Mouse (Mus musculus): ENCODE measurements around the gene Igf1r. TPM values are rescaled to one million over a fixed set of nuclear protein-coding genes. Genes with fewer than 3 reads are reported as not detected.
A peak's percentile ranks its signal among the peaks of the same experiment; 100 is the strongest.

Gene Igf1r
- polyA plus RNA-seq, 1 experiment: 16.9 TPM

DNA sequence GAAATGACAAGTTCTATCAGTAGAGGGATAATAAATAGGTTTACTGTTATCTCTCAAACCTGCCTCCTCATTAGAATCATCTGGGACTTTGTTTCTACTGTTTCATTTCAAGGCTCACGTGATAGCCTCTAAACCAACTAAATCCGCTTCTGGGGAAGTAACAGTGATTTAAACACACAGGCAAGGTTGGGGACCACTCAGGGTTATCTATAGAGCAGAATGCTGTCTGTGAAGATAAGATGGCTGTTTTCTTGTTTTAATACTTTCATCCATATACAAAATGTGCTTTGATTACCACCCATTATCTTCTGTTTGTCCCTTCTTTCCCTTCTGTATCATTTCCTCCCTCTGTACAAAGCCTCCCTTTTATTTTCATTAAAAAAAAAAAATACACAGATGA is 172.7 kb downstream of the Igf1r start:
- 77% methylated on average over 2 of the region's 2 CpGs for WGBS
- Histone ChIP-seq H3K4me3 (replicated peaks; ENCODE audit: extremely low read depth, low read depth, low read length) (no peak overlapping the region), H3K4me1 (ENCODE audit: control insufficient read depth, insufficient read depth, low read length) (peaks cover 11% of the 10 kb centered on the region; the same call in 1 of the 2 replicates)
- TF ChIP-seq POLR2A (IDR thresholded peaks at IDR 0.05; ENCODE audit: borderline replicate concordance, extremely low read depth, low read depth, low read length) (no peak), CTCF (IDR thresholded peaks at IDR 0.05; ENCODE audit: insufficient read depth, low read length) (no peak)
- no peak for DNase-seq

DNA sequence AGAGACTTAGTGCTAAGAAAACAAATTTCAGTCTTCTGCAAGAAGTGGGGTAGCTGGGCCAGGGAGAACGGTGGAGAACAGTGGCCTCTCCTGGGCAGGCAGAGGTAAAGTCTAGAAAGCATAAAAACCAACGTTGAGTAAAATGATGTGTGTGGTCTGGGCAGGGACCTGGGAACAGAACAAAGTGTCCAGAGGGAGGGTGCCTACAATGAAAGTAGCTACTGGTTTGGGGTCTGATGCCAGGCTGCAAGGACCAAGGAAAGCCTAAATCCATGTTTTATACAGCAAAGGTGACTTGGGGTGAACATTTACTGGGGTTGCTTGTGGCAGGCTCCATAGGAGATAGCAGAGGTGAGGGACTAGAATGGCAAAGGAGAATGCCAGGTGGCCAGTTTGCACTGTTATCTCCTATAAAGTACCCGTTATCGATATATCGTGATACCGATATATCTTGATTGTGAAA is 175.2 kb downstream of the Igf1r start:
- TF ChIP-seq CTCF (IDR thresholded peaks at IDR 0.05; ENCODE audit: insufficient read depth, low read length) (peak; percentile 78), POLR2A (IDR thresholded peaks at IDR 0.05; ENCODE audit: borderline replicate concordance, extremely low read depth, low read depth, low read length) (no peak)
- 22% methylated on average over 6 of the region's 6 CpGs for WGBS
- DNase-seq: peak; percentile 46
- peaks cover 23% of the 10 kb centered on the region for H3K4me1 ChIP-seq (ENCODE audit: control insufficient read depth, insufficient read depth, low read length)
- H3K4me3 ChIP-seq (replicated peaks; ENCODE audit: extremely low read depth, low read depth, low read length): no peak overlapping the region

DNA sequence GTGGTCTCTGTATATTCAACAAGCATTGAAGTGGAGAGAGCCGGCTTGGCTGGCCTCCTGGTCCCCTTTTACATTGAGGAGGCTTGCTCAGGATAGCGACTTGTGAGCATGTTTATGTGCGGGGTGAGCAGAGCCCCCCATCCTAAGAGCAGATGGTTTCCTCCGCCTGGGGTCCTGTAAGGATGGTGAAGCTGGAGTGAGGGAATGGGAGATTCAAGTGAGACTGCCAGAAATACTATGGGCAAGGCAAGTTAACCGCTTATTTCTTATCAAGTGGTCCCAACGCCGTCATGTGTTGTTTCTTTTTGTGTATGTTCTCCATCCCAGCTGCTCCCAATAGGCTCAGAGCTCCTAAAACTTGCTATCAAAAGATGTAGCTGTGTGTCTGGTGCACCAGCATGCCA is 175.6 kb downstream of the Igf1r start:
- DNase-seq: no peak
- no peak for TF ChIP-seq CTCF (IDR thresholded peaks at IDR 0.05; ENCODE audit: insufficient read depth, low read length)
- no peak for TF ChIP-seq POLR2A (IDR thresholded peaks at IDR 0.05; ENCODE audit: borderline replicate concordance, extremely low read depth, low read depth, low read length)
- 24% methylated on average over 7 of the region's 7 CpGs for WGBS
- Histone ChIP-seq H3K4me1 (ENCODE audit: control insufficient read depth, insufficient read depth, low read length) (peaks cover 23% of the 10 kb centered on the region), H3K4me3 (replicated peaks; ENCODE audit: extremely low read depth, low read depth, low read length) (no peak overlapping the region)

DNA sequence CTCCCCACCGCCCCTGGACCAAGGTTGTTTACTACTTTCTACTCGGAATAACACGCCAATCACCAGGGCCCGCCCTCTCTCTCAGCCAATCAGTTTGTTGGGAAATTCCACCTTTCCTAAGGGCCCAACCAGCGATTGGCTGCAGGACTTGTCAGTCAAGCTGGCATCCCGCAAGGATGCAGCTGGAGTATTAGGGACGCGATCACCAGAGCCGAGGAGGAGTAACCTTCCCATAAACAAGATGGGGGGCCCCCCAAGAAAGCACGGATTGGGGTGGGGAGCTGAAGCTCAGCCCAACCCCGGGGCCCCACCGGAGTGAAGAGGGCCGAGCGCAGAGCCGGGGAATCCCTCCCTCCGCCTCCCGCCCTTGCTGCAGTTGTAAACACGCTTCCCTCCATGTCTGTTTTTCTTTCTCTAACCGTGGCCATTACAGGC is 176.5 kb downstream of the Igf1r start:
- peak; percentile 70; the same call in 1 of the 2 replicates for TF ChIP-seq POLR2A (IDR thresholded peaks at IDR 0.05; ENCODE audit: borderline replicate concordance, extremely low read depth, low read depth, low read length)
- no peak for TF ChIP-seq CTCF (IDR thresholded peaks at IDR 0.05; ENCODE audit: insufficient read depth, low read length)
- peaks cover 23% of the 10 kb centered on the region for H3K4me1 ChIP-seq (ENCODE audit: control insufficient read depth, insufficient read depth, low read length)
- H3K4me3 ChIP-seq (replicated peaks; ENCODE audit: extremely low read depth, low read depth, low read length): peak overlapping the region; percentile 89
- peak; percentile 98 for DNase-seq
- WGBS: under 1% methylated on average over 19 of the region's 19 CpGs

DNA sequence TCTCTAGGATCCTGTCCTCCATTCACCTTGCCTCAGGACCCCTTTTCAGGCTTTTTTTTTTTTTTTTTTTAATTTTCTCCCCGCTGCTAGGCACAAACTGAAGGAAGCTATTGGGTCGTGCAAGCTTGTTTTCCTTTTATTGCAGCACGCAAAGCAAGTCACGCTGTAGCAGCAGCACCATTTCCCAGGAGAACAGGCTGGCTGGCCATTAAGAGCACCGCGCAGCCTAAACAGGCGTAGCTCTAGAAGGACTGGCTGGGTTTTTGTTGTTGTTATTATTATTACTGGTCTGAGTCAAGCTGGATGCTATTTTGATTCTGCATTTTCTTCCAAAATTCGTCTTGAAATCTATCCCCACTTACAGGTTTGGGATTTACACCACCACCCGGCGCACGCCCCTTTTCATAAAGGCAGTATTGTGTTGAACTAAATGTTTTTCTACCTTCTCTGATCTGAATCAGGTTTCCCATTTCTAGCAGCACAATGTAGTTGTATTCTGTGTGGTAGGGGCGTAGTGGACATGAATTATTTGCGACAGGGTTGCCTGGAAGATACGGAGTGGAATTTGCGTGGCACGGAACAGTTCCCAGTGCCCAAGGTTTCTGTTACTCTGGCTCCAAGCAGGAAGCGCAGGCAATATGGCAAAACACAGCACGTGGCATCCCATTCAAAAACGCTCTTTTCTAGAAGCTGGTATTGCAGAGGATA is 177.1 kb downstream of the Igf1r start:
- peaks cover 23% of the 10 kb centered on the region for H3K4me1 ChIP-seq (ENCODE audit: control insufficient read depth, insufficient read depth, low read length)
- H3K4me3 ChIP-seq (replicated peaks; ENCODE audit: extremely low read depth, low read depth, low read length): peak overlapping the region; percentile 89
- DNase-seq: peak; percentile 87
- WGBS: under 1% methylated on average over 19 of the region's 19 CpGs
- 0 out of 2 replicates have a peak, but pooled peaks have one; percentile 6 for TF ChIP-seq CTCF (IDR thresholded peaks at IDR 0.05; ENCODE audit: insufficient read depth, low read length)
- peak; percentile 39; the same call in 1 of the 2 replicates for TF ChIP-seq POLR2A (IDR thresholded peaks at IDR 0.05; ENCODE audit: borderline replicate concordance, extremely low read depth, low read depth, low read length)

DNA sequence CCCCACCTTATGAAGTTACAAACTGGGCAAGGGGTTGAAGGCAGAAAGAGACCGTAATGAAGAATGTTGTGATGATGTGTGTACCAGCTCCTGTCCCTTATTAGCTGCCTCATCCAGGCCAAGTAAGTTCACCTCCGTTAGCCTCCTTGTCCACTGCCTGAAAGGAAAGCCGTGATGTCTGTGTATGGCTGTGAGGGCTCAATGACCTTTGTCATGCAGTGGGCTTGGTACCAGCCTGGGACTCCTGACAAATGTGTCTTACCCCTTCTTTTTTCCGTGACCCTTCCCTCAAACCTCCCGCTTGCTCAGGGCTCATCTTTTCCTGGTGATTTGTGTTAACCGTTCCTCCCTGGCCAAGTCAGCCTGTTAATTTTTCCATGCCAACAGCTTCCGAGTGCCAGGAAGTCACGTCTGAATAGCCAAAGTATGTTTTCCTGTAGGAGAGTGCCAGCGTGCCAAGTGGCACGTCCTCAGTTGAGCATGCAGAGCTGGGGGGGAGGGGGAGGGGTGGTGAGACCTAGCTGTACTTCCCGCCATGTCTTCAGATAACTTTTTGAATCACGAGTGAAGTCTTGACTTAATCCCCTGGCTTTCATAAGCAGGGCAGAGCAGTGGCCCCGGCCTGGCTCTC is 178.4 kb downstream of the Igf1r start:
- H3K4me1 ChIP-seq (ENCODE audit: control insufficient read depth, insufficient read depth, low read length): peaks cover 23% of the 10 kb centered on the region
- TF ChIP-seq POLR2A (IDR thresholded peaks at IDR 0.05; ENCODE audit: borderline replicate concordance, extremely low read depth, low read depth, low read length): no peak
- no peak for TF ChIP-seq CTCF (IDR thresholded peaks at IDR 0.05; ENCODE audit: insufficient read depth, low read length)
- DNase-seq: no peak
- WGBS: 24% methylated on average over 13 of the region's 13 CpGs
- H3K4me3 ChIP-seq (replicated peaks; ENCODE audit: extremely low read depth, low read depth, low read length): no peak overlapping the region

DNA sequence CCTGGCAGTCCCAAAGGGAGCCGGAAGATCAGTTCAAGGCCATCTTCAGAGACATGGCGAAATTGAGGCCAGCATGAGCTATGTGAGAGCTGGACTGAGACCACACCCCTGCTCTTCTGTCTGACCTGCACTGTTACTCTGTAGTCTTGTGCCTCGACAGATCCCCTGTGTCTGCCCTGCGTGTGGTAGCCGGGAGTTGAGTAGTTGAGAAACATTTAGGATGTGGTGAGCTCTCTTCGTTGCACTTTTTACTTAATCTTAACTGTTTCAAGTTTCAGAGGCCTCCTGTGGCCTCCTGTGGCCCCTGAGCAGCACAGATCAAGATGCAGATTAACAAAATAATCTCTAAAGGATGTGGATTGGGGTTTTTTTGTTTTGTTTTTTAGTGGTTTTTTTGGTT is 181.1 kb downstream of the Igf1r start:
- 73% methylated on average over 6 of the region's 6 CpGs for WGBS
- no peak overlapping the region for H3K4me3 ChIP-seq (replicated peaks; ENCODE audit: extremely low read depth, low read depth, low read length)
- no peak for DNase-seq
- peaks cover 16% of the 10 kb centered on the region for H3K4me1 ChIP-seq (ENCODE audit: control insufficient read depth, insufficient read depth, low read length)
- TF ChIP-seq POLR2A (IDR thresholded peaks at IDR 0.05; ENCODE audit: borderline replicate concordance, extremely low read depth, low read depth, low read length): no peak
- TF ChIP-seq CTCF (IDR thresholded peaks at IDR 0.05; ENCODE audit: insufficient read depth, low read length): no peak

DNA sequence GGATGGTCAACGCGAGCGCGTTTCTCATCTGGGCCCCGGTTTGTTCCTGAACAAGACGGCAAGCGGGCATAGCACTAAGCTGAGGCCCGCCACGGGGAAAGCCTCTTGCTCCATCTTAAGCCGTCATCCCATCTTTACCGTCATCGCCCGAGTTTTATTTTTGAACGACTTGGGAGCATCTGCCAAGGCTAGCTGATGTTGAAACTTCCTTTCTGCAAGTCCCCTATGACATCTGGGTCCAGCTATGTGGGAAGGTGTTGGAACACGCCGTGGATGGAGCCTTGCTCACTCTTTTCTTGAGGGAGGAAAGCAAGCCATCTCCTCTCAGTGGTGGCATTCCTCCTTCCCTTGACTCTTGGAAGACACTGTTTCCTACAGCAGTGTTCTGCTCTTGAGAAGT is 182.3 kb downstream of the Igf1r start:
- Histone ChIP-seq H3K4me3 (replicated peaks; ENCODE audit: extremely low read depth, low read depth, low read length) (no peak overlapping the region), H3K4me1 (ENCODE audit: control insufficient read depth, insufficient read depth, low read length) (peaks cover 16% of the 10 kb centered on the region)
- DNase-seq: no peak
- no peak for TF ChIP-seq POLR2A (IDR thresholded peaks at IDR 0.05; ENCODE audit: borderline replicate concordance, extremely low read depth, low read depth, low read length)
- no peak for TF ChIP-seq CTCF (IDR thresholded peaks at IDR 0.05; ENCODE audit: insufficient read depth, low read length)
- WGBS: 71% methylated on average over 16 of the region's 16 CpGs

DNA sequence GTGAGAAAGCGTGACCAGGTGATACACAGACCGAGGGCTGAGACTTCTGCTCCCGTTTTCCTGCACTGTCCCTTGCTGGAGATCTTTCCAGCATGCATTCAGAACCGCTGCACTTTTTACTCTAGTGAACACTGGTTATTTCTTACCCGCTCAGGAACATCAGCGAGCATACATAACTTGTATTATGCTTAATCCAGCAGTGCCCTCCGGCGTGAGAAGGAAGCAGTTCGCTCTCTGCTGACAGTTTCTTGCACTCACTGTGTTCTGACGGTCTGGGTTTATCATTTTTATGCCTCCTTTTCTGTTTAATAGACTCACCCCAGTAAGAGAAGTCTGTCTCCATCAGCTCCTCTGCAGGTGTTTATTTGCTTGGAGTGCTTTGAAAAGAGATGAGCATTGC is 183.4 kb downstream of the Igf1r start:
- WGBS: 86% methylated on average over 10 of the region's 10 CpGs
- no peak for DNase-seq
- TF ChIP-seq POLR2A (IDR thresholded peaks at IDR 0.05; ENCODE audit: borderline replicate concordance, extremely low read depth, low read depth, low read length) (no peak), CTCF (IDR thresholded peaks at IDR 0.05; ENCODE audit: insufficient read depth, low read length) (no peak)

More for the DNA sequence above, 183.4 kb downstream of the Igf1r start:
- Histone ChIP-seq H3K4me1 (ENCODE audit: control insufficient read depth, insufficient read depth, low read length) (peaks cover 6% of the 10 kb centered on the region), H3K4me3 (replicated peaks; ENCODE audit: extremely low read depth, low read depth, low read length) (no peak overlapping the region)

Data from lung, adult 2 months (tissue).